Mouse (Mus musculus): ENCODE results near the gene Dag1. TPM values are rescaled to one million over a fixed set of nuclear protein-coding genes. Genes with fewer than 3 reads are reported as not detected.

Gene Dag1
- polyA plus RNA-seq, 1 experiment, result 66.8 TPM

- no peak overlapping the region for H3K4me3 ChIP-seq (ENCODE audit: insufficient read depth, low read depth, low read length)
- H3K4me1 ChIP-seq (ENCODE audit: control insufficient read depth, insufficient read depth, low read length), result no peaks in the 10 kb centered on the region
- H3K36me3 ChIP-seq (ENCODE audit: control insufficient read depth, insufficient read depth, low read length), result no peaks in the 10 kb centered on the region
- no peak overlapping the region for H3K27ac ChIP-seq (ENCODE audit: insufficient read depth, low read depth, low read length)
- no peak for TF ChIP-seq POLR2A (IDR thresholded peaks at IDR 0.05; ENCODE audit: low read depth, low read length)
- TF ChIP-seq CTCF (conservative IDR thresholded peaks at IDR 0.05; ENCODE audit: insufficient read depth, insufficient read length, low read depth, low read length), result no peak
- DNase-seq, result peak; percentile 40
- WGBS, result 65% methylated on average over 10 of the region's 10 CpGs
- no peaks in the 10 kb centered on the region for H3K27me3 ChIP-seq (replicated peaks; ENCODE audit: control insufficient read depth, insufficient read depth, low read length)
These were observed 94.0 kb downstream of the Dag1 start for GRCm38 (mm10) chr9:108169751-108170150.

GRCm38 (mm10) chr9:108165143-108165542, 98.6 kb downstream of the Dag1 start:
- Histone ChIP-seq H3K27me3 (replicated peaks; ENCODE audit: control insufficient read depth, insufficient read depth, low read length) (no peaks in the 10 kb centered on the region), H3K36me3 (ENCODE audit: control insufficient read depth, insufficient read depth, low read length) (no peaks in the 10 kb centered on the region), H3K27ac (ENCODE audit: insufficient read depth, low read depth, low read length) (no peak overlapping the region), H3K4me1 (ENCODE audit: control insufficient read depth, insufficient read depth, low read length) (no peaks in the 10 kb centered on the region), H3K4me3 (ENCODE audit: insufficient read depth, low read depth, low read length) (no peak overlapping the region)
- DNase-seq, result no peak
- 52% methylated on average over 8 of the region's 8 CpGs for WGBS
- no peak for TF ChIP-seq POLR2A (IDR thresholded peaks at IDR 0.05; ENCODE audit: low read depth, low read length)
- no peak for TF ChIP-seq CTCF (conservative IDR thresholded peaks at IDR 0.05; ENCODE audit: insufficient read depth, insufficient read length, low read depth, low read length)

GRCm38 (mm10) chr9:108163646-108164284, 100.0 kb downstream of the Dag1 start:
- Histone ChIP-seq H3K27ac (ENCODE audit: insufficient read depth, low read depth, low read length) (no peak overlapping the region), H3K4me1 (ENCODE audit: control insufficient read depth, insufficient read depth, low read length) (no peaks in the 10 kb centered on the region), H3K4me3 (ENCODE audit: insufficient read depth, low read depth, low read length) (no peak overlapping the region), H3K27me3 (replicated peaks; ENCODE audit: control insufficient read depth, insufficient read depth, low read length) (no peaks in the 10 kb centered on the region), H3K36me3 (ENCODE audit: control insufficient read depth, insufficient read depth, low read length) (no peaks in the 10 kb centered on the region)
- 85% methylated on average over 16 of the region's 16 CpGs for WGBS
- no peak for TF ChIP-seq CTCF (conservative IDR thresholded peaks at IDR 0.05; ENCODE audit: insufficient read depth, insufficient read length, low read depth, low read length)
- TF ChIP-seq POLR2A (IDR thresholded peaks at IDR 0.05; ENCODE audit: low read depth, low read length), result no peak
- DNase-seq, result no peak

GRCm38 (mm10) chr9:108157891-108158290, 105.9 kb downstream of the Dag1 start:
- Histone ChIP-seq H3K27ac (ENCODE audit: insufficient read depth, low read depth, low read length) (no peak overlapping the region), H3K4me1 (ENCODE audit: control insufficient read depth, insufficient read depth, low read length) (no peaks in the 10 kb centered on the region), H3K36me3 (ENCODE audit: control insufficient read depth, insufficient read depth, low read length) (no peaks in the 10 kb centered on the region), H3K27me3 (replicated peaks; ENCODE audit: control insufficient read depth, insufficient read depth, low read length) (no peaks in the 10 kb centered on the region), H3K4me3 (ENCODE audit: insufficient read depth, low read depth, low read length) (no peak overlapping the region)
- DNase-seq, result no peak
- WGBS, result 68% methylated on average over 7 of the region's 7 CpGs
- TF ChIP-seq CTCF (conservative IDR thresholded peaks at IDR 0.05; ENCODE audit: insufficient read depth, insufficient read length, low read depth, low read length) (no peak), POLR2A (IDR thresholded peaks at IDR 0.05; ENCODE audit: low read depth, low read length) (no peak)

GRCm38 (mm10) chr9:108157451-108157850, 106.3 kb downstream of the Dag1 start:
- no peak for DNase-seq
- no peaks in the 10 kb centered on the region for H3K4me1 ChIP-seq (ENCODE audit: control insufficient read depth, insufficient read depth, low read length)
- no peaks in the 10 kb centered on the region for H3K36me3 ChIP-seq (ENCODE audit: control insufficient read depth, insufficient read depth, low read length)
- no peak overlapping the region for H3K4me3 ChIP-seq (ENCODE audit: insufficient read depth, low read depth, low read length)
- TF ChIP-seq POLR2A (IDR thresholded peaks at IDR 0.05; ENCODE audit: low read depth, low read length), result no peak
- no peak for TF ChIP-seq CTCF (conservative IDR thresholded peaks at IDR 0.05; ENCODE audit: insufficient read depth, insufficient read length, low read depth, low read length)
- no peaks in the 10 kb centered on the region for H3K27me3 ChIP-seq (replicated peaks; ENCODE audit: control insufficient read depth, insufficient read depth, low read length)
- H3K27ac ChIP-seq (ENCODE audit: insufficient read depth, low read depth, low read length), result no peak overlapping the region
- 88% methylated on average over 6 of the region's 6 CpGs for WGBS

- Histone ChIP-seq H3K36me3 (ENCODE audit: control insufficient read depth, insufficient read depth, low read length) (no peaks in the 10 kb centered on the region), H3K27ac (ENCODE audit: insufficient read depth, low read depth, low read length) (no peak overlapping the region), H3K4me3 (ENCODE audit: insufficient read depth, low read depth, low read length) (no peak overlapping the region), H3K4me1 (ENCODE audit: control insufficient read depth, insufficient read depth, low read length) (no peaks in the 10 kb centered on the region), H3K27me3 (replicated peaks; ENCODE audit: control insufficient read depth, insufficient read depth, low read length) (no peaks in the 10 kb centered on the region)
- no peak for DNase-seq
- 78% methylated on average over 5 of the region's 5 CpGs for WGBS
- TF ChIP-seq POLR2A (IDR thresholded peaks at IDR 0.05; ENCODE audit: low read depth, low read length), result no peak
- TF ChIP-seq CTCF (conservative IDR thresholded peaks at IDR 0.05; ENCODE audit: insufficient read depth, insufficient read length, low read depth, low read length), result no peak
These were observed 107.0 kb downstream of the Dag1 start for GRCm38 (mm10) chr9:108156786-108157185.

GRCm38 (mm10) chr9:108154814-108155213, 108.9 kb downstream of the Dag1 start:
- 88% methylated on average over 12 of the region's 12 CpGs for WGBS
- Histone ChIP-seq H3K4me1 (ENCODE audit: control insufficient read depth, insufficient read depth, low read length) (no peaks in the 10 kb centered on the region), H3K27me3 (replicated peaks; ENCODE audit: control insufficient read depth, insufficient read depth, low read length) (no peaks in the 10 kb centered on the region), H3K27ac (ENCODE audit: insufficient read depth, low read depth, low read length) (no peak overlapping the region), H3K4me3 (ENCODE audit: insufficient read depth, low read depth, low read length) (no peak overlapping the region), H3K36me3 (ENCODE audit: control insufficient read depth, insufficient read depth, low read length) (no peaks in the 10 kb centered on the region)
- DNase-seq, result no peak
- TF ChIP-seq POLR2A (IDR thresholded peaks at IDR 0.05; ENCODE audit: low read depth, low read length) (no peak), CTCF (conservative IDR thresholded peaks at IDR 0.05; ENCODE audit: insufficient read depth, insufficient read length, low read depth, low read length) (no peak)

Other genes starting within 250 kb of the Dag1 start
- 14.0 and 16.0 TPM in 2 replicates for gene Gmppb, start 214.7 kb downstream of the Dag1 start, polyA plus RNA-seq (2012; rRNA removed)
- gene Amigo3, start 210.8 kb downstream of the Dag1 start, polyA plus RNA-seq (2012; rRNA removed), result 1.2 and 1.3 TPM in 2 replicates
- 0.31 and 0.39 TPM in 2 replicates for gene Mst1, start 183.5 kb downstream of the Dag1 start, polyA plus RNA-seq (2012; rRNA removed)
- 92.1 and 106 TPM in 2 replicates for gene Rnf123, start 180.6 kb downstream of the Dag1 start, polyA plus RNA-seq (2012; rRNA removed)
- 299 and 327 TPM in 2 replicates for gene Apeh, start 169.4 kb downstream of the Dag1 start, polyA plus RNA-seq (2012; rRNA removed)
- 0.15 and 0.17 TPM in 2 replicates for gene Bsn, start 73.6 kb downstream of the Dag1 start, polyA plus RNA-seq (2012; rRNA removed)
- gene Nicn1, start 26.5 kb upstream of the Dag1 start, polyA plus RNA-seq (2012; rRNA removed), result 38.9 and 39.3 TPM in 2 replicates
- 77.5 and 84.2 TPM in 2 replicates for gene Amt, start 32.9 kb upstream of the Dag1 start, polyA plus RNA-seq (2012; rRNA removed)
- gene Rhoa, start 42.2 kb upstream of the Dag1 start, polyA plus RNA-seq (2012; rRNA removed), result 125 and 179 TPM in 2 replicates
- 53.0 and 55.3 TPM in 2 replicates for gene Tcta, start 42.2 kb upstream of the Dag1 start, polyA plus RNA-seq (2012; rRNA removed)
- 5,487 and 5,501 TPM in 2 replicates for gene Gpx1, start 74.9 kb upstream of the Dag1 start, polyA plus RNA-seq (2012; rRNA removed)
- gene Usp4, start 83.9 kb upstream of the Dag1 start, polyA plus RNA-seq (2012; rRNA removed), result 68.6 and 74.1 TPM in 2 replicates
- gene 1700102P08Rik, start 128.8 kb upstream of the Dag1 start, polyA plus RNA-seq (2012; rRNA removed), result 0.22 and 0.50 TPM in 2 replicates
- gene Ccdc36, start 164.5 kb upstream of the Dag1 start, polyA plus RNA-seq (2012; rRNA removed), result not detected in 2 replicates
- not detected in 2 replicates for gene BC048562, start 172.5 kb upstream of the Dag1 start, polyA plus RNA-seq (2012; rRNA removed)
- 26.0 and 33.5 TPM in 2 replicates for gene Ccdc71, start 196.6 kb upstream of the Dag1 start, polyA plus RNA-seq (2012; rRNA removed)
- gene Klhdc8b, start 197.6 kb upstream of the Dag1 start, polyA plus RNA-seq (2012; rRNA removed), result 35.0 and 35.8 TPM in 2 replicates
- gene Lamb2, start 215.8 kb upstream of the Dag1 start, polyA plus RNA-seq (2012; rRNA removed), result 80.4 and 89.1 TPM in 2 replicates
- 107 and 137 TPM in 2 replicates for gene Usp19, start 226.6 kb upstream of the Dag1 start, polyA plus RNA-seq (2012; rRNA removed)
- 175 and 188 TPM in 2 replicates for gene Qars, start 243.7 kb upstream of the Dag1 start, polyA plus RNA-seq (2012; rRNA removed)